Mouse (Mus musculus): ENCODE data around the gene Ifna7.

Ifna7 gene

GRCm38 (mm10) chr4:88841438-88841911 lies 25.4 kb downstream of the Ifna7 start, which contains the start of gene Ifna4:
Ifna4 (plus strand) TSS chr4:88841861.
- no peak for DNase-seq

- no peak for DNase-seq
Measured at GRCm38 (mm10) chr4:88845334-88845733, 29.3 kb downstream of the Ifna7 start.

- DNase-seq, result no peak
Measured at GRCm38 (mm10) chr4:88849698-88850097, 33.7 kb downstream of the Ifna7 start, which contains the start of gene Ifna1. Ifna1 (plus strand) TSS chr4:88850087.

- DNase-seq, result no peak
Measured at GRCm38 (mm10) chr4:88851026-88851763, 35.2 kb downstream of the Ifna7 start.

- DNase-seq, result no peak
Measured at GRCm38 (mm10) chr4:88859214-88859613, 43.2 kb downstream of the Ifna7 start.

GRCm38 (mm10) chr4:88863309-88863708 lies 47.3 kb downstream of the Ifna7 start:
- DNase-seq, result no peak

GRCm38 (mm10) chr4:88864599-88864998 lies 48.6 kb downstream of the Ifna7 start:
- peak; percentile 71 for DNase-seq

- peak; percentile 14 for DNase-seq
Measured at GRCm38 (mm10) chr4:88865011-88865569, 49.1 kb downstream of the Ifna7 start.

All from thymus, postnatal 25 days (tissue).